Mouse (Mus musculus) brain, embryonic 14.5 days (tissue): ENCODE measurements at regions not wholly inside any gene's neighbourhood (a gene's known extent, or its start where the extent isn't known, plus 50 kb on each side); places are given as distances from the start of the nearest gene placed in this dataset.

Experiments used
- DNase-seq: peaks from one replicate; pipeline ENCODE4 v3.0.0-alpha.2; 2011; ENCODE audit warnings: low read depth
- CTCF ChIP-seq: fragments of 200-500 bp; IDR thresholded peaks from 2 replicates; pipeline ENCODE4 v1.5.1; 2012; ENCODE audit warnings: inconsistent platforms, mild to moderate bottlenecking, moderate library complexity, borderline replicate concordance; ENCODE audit not compliant: insufficient read depth, insufficient read length; ENCODE audit errors: extremely low read depth
- POLR2A ChIP-seq: fragments of 200-500 bp; IDR thresholded peaks from 2 replicates; pipeline ENCODE4 v1.6.1; 2012; ENCODE audit warnings: mild to moderate bottlenecking, inconsistent platforms, borderline replicate concordance; ENCODE audit not compliant: poor library complexity, insufficient read depth, insufficient read length, severe bottlenecking; ENCODE audit errors: extremely low read depth

DNA sequence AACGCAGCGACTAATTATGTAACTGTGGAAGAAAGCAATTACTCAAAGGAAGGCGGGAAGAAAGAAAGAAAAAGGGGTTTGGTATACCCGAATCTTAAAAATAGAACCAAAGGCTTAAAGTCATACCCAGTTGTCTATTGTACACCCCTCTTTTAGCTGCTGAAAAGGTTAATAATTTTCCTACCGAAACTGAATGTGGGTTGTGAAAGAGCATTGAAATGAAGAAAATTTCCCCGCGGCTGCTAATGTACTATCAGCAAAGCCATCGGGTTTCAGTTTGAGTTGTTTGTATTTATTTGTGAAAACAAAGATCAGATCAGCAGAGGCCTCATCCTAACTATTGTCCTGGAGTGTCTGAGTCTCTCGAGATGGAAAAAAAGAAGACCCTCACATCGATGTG, 213.3 kb upstream of the Spdye4c start:
- no peak for TF ChIP-seq CTCF
- TF ChIP-seq POLR2A: no peak
- no peak for DNase-seq

DNA sequence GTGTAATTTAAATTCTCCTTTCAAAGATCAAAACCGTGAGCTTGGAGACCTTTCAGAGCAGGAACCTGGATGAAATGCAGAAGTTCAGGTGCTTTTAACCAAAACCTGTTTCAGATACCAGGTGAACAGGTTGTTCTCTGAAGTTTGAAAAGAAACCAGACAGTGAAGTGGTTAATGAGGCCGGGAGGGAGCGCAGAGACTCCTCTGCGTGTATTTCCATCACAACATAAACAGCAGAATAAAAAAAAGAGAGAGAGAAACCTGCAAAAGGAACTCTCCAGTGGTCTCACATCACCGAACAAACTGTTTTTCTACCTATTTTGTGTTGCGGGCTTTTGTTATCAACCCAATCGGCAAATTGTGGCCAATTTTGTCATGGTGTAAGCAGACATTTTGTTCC, 212.6 kb upstream of the Spdye4c start:
- DNase-seq: no peak
- TF ChIP-seq POLR2A (no peak), CTCF (no peak)

GRCm38 (mm10) chr2:128379151-128379550, 211.9 kb upstream of the Spdye4c start:
- TF ChIP-seq POLR2A (no peak), CTCF (no peak)

GRCm38 (mm10) chr2:128379554-128379953, 211.5 kb upstream of the Spdye4c start:
- no peak for TF ChIP-seq CTCF
- TF ChIP-seq POLR2A: no peak
- DNase-seq: no peak

More at GRCm38 (mm10) chr2:128379151-128379550, 211.9 kb upstream of the Spdye4c start:
- no peak for DNase-seq

GRCm38 (mm10) chr2:128380581-128380980, 210.4 kb upstream of the Spdye4c start:
- TF ChIP-seq CTCF (no peak), POLR2A (no peak)
- DNase-seq: no peak

DNA sequence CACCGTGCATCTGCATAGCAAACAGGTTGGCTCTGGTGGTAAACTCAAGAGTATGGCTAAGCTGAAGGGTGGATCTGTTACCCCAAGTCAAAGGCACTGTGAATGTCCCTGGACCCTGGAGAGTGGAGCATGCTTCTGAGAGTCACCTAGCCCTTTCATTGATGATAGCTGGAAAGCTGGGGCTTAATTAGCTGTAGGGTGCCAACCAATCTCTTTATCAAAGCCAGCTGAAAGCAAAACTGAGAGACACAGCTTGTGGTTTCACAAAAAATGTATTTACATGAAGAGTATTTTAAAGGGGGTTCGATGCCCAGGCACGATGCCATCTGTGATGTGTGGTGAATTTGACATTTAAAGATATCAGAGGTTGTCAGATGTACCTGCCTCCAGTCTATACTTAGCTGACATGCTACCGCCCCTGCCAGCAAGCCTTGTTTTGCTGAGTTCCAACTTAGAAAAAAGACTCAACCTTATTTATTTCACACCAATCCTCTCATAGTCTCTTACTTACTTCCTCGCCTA, 209.3 kb upstream of the Spdye4c start:
- no peak for TF ChIP-seq POLR2A
- TF ChIP-seq CTCF: no peak
- DNase-seq: no peak

- TF ChIP-seq POLR2A (no peak), CTCF (no peak)
- no peak for DNase-seq
Measured at GRCm38 (mm10) chr2:128382473-128382872, 208.5 kb upstream of the Spdye4c start.

GRCm38 (mm10) chr2:128384612-128385011, 206.4 kb upstream of the Spdye4c start:
- peak; percentile 53 for DNase-seq
- TF ChIP-seq POLR2A (no peak), CTCF (no peak)

- no peak for DNase-seq
- TF ChIP-seq CTCF: no peak
- TF ChIP-seq POLR2A: no peak
Measured at GRCm38 (mm10) chr2:128386846-128387621, 204.0 kb upstream of the Spdye4c start.

DNA sequence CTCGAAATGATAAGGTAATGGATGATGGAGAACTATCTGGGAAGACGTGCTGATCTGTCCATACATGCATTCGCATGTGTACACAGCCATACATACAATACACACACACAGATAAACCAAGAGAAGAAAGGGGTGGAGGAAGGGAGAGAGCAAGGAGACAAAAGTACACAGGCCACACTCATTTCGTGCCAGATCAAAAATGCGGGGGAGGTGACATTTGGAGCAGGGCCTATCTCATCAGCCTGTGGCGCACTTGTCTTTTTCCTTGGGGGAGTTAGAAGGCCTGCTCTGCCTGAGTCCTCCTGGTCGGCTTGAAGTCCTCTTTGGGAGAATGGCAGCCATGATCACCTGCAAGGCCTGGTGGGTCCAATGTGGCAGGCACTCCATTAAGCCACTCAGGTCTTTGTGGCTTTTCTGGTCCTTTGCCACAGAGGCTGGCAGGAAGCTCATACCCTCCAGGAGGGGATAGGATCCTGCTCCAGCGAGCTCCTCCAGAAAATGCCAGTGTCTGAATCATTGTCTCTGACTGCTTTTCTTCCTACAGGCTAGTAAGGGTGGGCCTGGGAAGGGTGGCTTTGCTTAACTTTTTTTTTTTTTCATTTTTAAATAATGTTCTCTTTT, 203.0 kb upstream of the Spdye4c start:
- DNase-seq: no peak
- TF ChIP-seq POLR2A (no peak), CTCF (no peak)

DNA sequence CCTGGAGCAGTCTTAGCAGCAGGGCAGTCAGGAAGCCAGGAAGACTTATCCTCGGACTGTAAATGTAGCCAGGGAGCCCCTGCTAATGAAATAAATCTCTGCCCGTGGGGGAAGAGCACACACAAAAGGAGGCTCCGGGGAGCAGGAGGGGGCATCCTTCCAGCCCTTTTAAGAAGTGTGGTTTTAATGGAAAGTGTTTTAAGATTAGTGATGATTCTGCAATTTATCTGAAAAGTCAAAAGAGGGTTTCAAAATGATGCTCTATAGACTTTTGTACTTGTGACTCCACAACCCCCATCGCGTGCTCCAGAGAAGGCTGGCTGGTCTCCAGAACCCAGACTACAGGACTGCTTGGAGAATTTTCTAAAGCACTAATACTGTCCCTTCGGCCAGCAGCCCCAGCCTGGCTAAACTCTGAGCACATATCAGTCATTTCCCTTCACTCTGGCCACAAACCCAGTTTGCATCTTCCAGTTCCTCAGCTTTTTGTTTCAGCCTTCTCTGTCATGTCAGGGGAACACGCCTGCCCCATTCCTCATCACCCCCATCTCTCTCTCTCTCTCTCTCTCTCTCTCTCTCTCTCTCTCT, 202.0 kb upstream of the Spdye4c start:
- TF ChIP-seq POLR2A (no peak), CTCF (no peak)
- DNase-seq: peak; percentile 48

- TF ChIP-seq CTCF: no peak
- no peak for TF ChIP-seq POLR2A
- no peak for DNase-seq
Measured at GRCm38 (mm10) chr2:128392344-128392743, 198.7 kb upstream of the Spdye4c start.

- no peak for TF ChIP-seq POLR2A
- TF ChIP-seq CTCF: no peak
- no peak for DNase-seq
Measured at GRCm38 (mm10) chr2:128393401-128393800, 197.6 kb upstream of the Spdye4c start.
